Mouse (Mus musculus) megakaryocyte-erythroid progenitor cell, adult 5 weeks (primary cell): ENCODE results near the gene Vmn1r217. TPM values are rescaled to one million over a fixed set of nuclear protein-coding genes. Genes with fewer than 3 reads are reported as not detected.

ENCODE experiments used
- polyA plus RNA-seq: library from polyadenylated mRNA; stranded (reverse); fragments of >175 nt; gene quantifications from 2 replicates; pipeline ENCODE4 v1.2.3, GENCODE M21; 2012

The Vmn1r217 gene
- not detected in 2 replicates for polyA plus RNA-seq

DNA sequence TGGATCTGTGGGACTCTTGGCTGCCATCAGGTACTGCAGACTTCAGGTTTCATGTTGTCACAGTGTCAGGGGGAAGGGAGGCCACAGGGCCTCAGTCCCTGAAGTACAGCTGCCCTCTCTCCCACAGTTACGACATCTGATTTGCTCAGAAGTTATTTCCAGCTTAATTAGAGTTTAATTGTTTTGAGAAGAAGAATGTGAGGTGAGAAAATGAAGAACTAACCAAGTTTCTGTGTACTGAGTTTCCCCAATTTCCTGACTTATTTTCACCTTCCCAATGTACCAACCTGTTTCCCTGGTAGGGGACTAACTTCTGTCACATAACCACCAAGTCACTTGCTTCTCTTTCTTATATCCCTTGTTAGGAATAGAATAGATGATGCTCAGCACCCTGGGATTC, at the start of gene Vmn1r217:
Vmn1r217 (minus strand) TSS at position 101 of the 400 bp plus-strand sequence.

DNA sequence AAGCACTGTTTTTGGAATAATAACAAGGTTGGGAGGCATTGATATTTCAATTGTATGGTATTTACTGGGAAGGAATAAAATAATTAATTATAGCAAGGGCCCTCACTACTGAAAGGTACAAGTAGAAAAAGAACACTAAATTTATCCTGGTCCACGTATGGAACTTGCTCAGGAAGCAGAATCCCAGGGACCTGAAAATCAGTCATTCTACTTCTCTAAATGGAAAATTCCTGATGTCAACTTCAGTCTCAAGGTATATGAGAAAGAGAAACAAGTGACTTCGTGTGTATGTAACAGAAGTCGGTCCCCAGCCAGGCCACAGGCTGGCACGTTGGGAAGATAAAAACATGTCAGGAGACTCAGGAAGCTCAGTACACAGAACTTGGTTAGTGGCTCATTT, 41.0 kb upstream of the Vmn1r217 start, which contains the start of gene Vmn1r219:
Vmn1r219 (plus strand) TSS at position 301 of the 400 bp plus-strand sequence.

GRCm38 (mm10) chr13:23133099-23133498, 15.1 kb upstream of the Vmn1r217 start, which contains the start of gene Vmn1r218:
Vmn1r218 (plus strand) TSS chr13:23133155.

GRCm38 (mm10) chr13:23067725-23068124, 50.3 kb downstream of the Vmn1r217 start, which contains the start of gene Vmn1r215:
Vmn1r215 (plus strand) TSS chr13:23068025.

Other genes starting within 250 kb of the Vmn1r217 start
- not detected in 2 replicates for gene Vmn1r212, start 234.0 kb downstream of the Vmn1r217 start, polyA plus RNA-seq
- not detected in 2 replicates for gene Vmn1r213, start 110.6 kb downstream of the Vmn1r217 start, polyA plus RNA-seq
- not detected in 2 replicates for gene Vmn1r214, start 87.8 kb downstream of the Vmn1r217 start, polyA plus RNA-seq
- 0.09 TPM in 1 of 2 replicates, not detected in the other for gene Vmn1r215, start 50.2 kb downstream of the Vmn1r217 start, polyA plus RNA-seq
- gene Vmn1r218, start 14.9 kb upstream of the Vmn1r217 start, polyA plus RNA-seq: not detected in 2 replicates
- gene Vmn1r219, start 41.1 kb upstream of the Vmn1r217 start, polyA plus RNA-seq: 0.01 TPM in 1 of 2 replicates, not detected in the other
- gene Vmn1r220, start 69.7 kb upstream of the Vmn1r217 start, polyA plus RNA-seq: not detected in 2 replicates
- not detected in 2 replicates for gene Vmn1r221, start 95.9 kb upstream of the Vmn1r217 start, polyA plus RNA-seq
- not detected in 2 replicates for gene Vmn1r222, start 117.7 kb upstream of the Vmn1r217 start, polyA plus RNA-seq
- gene Vmn1r223, start 128.9 kb upstream of the Vmn1r217 start, polyA plus RNA-seq: not detected in 2 replicates